Mouse (Mus musculus) brain, embryonic 18.5 days (tissue): ENCODE results near the gene Mvb12b.
"Not testable (repeated sequence)": the region's sequence is repeated elsewhere in the genome, so short reads cannot be mapped to it uniquely, and the experiment has no call there.

ENCODE experiments used
- DNase-seq: peaks from one replicate; pipeline ENCODE4 v3.0.0-alpha.2; 2012; ENCODE audit warnings: low read depth, low spot score

The Mvb12b gene

GRCm38 (mm10) chr2:33887328-33888099, at the start of gene Mvb12b:
TSS of gene Mvb12b (minus strand) at chr2:33887946.
- DNase-seq = no peak

GRCm38 (mm10) chr2:33935756-33936155, 48.0 kb upstream of the Mvb12b start:
- peak; percentile 14 for DNase-seq

GRCm38 (mm10) chr2:33933606-33934510, 46.1 kb upstream of the Mvb12b start:
- DNase-seq = no peak

- DNase-seq = no peak
These were observed 43.4 kb upstream of the Mvb12b start for GRCm38 (mm10) chr2:33931161-33931560.

- no peak for DNase-seq
These were observed 37.5 kb upstream of the Mvb12b start for GRCm38 (mm10) chr2:33925288-33925687.

GRCm38 (mm10) chr2:33923482-33923881, 35.7 kb upstream of the Mvb12b start:
- no peak for DNase-seq

GRCm38 (mm10) chr2:33922466-33922865, 34.7 kb upstream of the Mvb12b start:
- no peak for DNase-seq

- no peak for DNase-seq
These were observed 32.3 kb upstream of the Mvb12b start for GRCm38 (mm10) chr2:33919934-33920615.

- DNase-seq = no peak
These were observed 31.1 kb upstream of the Mvb12b start for GRCm38 (mm10) chr2:33918824-33919223.

- DNase-seq = no peak
These were observed 30.6 kb upstream of the Mvb12b start for GRCm38 (mm10) chr2:33918318-33918717.

- DNase-seq = no peak
These were observed 28.9 kb upstream of the Mvb12b start for GRCm38 (mm10) chr2:33916603-33917002.

GRCm38 (mm10) chr2:33914998-33915397, 27.3 kb upstream of the Mvb12b start:
- no peak for DNase-seq

- DNase-seq = no peak
These were observed 26.6 kb upstream of the Mvb12b start for GRCm38 (mm10) chr2:33914334-33914733.

GRCm38 (mm10) chr2:33913598-33913997, 25.9 kb upstream of the Mvb12b start:
- not testable (repeated sequence) for DNase-seq

- no peak for DNase-seq
These were observed 25.0 kb upstream of the Mvb12b start for GRCm38 (mm10) chr2:33912741-33913140.

GRCm38 (mm10) chr2:33908374-33908773, 20.6 kb upstream of the Mvb12b start:
- no peak for DNase-seq

- DNase-seq = no peak
These were observed 19.4 kb upstream of the Mvb12b start for GRCm38 (mm10) chr2:33907174-33907573.

- no peak for DNase-seq
These were observed 8.1 kb upstream of the Mvb12b start for GRCm38 (mm10) chr2:33895829-33896228.

- no peak for DNase-seq
These were observed 5.4 kb upstream of the Mvb12b start for GRCm38 (mm10) chr2:33893151-33893550.

- DNase-seq = no peak
These were observed 4.6 kb upstream of the Mvb12b start for GRCm38 (mm10) chr2:33892354-33892753.

- DNase-seq = no peak
These were observed 297 bp upstream of the Mvb12b start for GRCm38 (mm10) chr2:33888100-33888385.
